Mouse (Mus musculus) embryonic fibroblast, embryonic 13.5 days (primary cell): ENCODE measurements at regions not wholly inside any gene's neighbourhood (a gene's known extent, or its start where the extent isn't known, plus 50 kb on each side); places are given as distances from the start of the nearest gene placed in this dataset.
A peak's percentile ranks its signal among the peaks of the same experiment; 100 is the strongest.

Experiments
- H3K27ac ChIP-seq: 2 replicates; pipeline ENCODE4 v1.5.1; 2012; ENCODE audit warnings: low read length, control low read depth, inconsistent platforms; ENCODE audit not compliant: insufficient read depth
- H3K4me1 ChIP-seq: 2 replicates; pipeline ENCODE4 v1.6.1; 2011; ENCODE audit warnings: low read length; ENCODE audit not compliant: control insufficient read depth, insufficient read depth
- H3K4me3 ChIP-seq: 2 replicates; pipeline ENCODE4 v1.5.1; 2011; ENCODE audit warnings: mild to moderate bottlenecking, control low read depth, low read length; ENCODE audit not compliant: insufficient read depth
- CTCF ChIP-seq: IDR thresholded peaks from 2 replicates; pipeline ENCODE4 v1.5.1; 2011; ENCODE audit warnings: mild to moderate bottlenecking, control low read depth, low read length, moderate library complexity, borderline replicate concordance; ENCODE audit not compliant: insufficient read depth
- POLR2A ChIP-seq: IDR thresholded peaks from 2 replicates; pipeline ENCODE4 v1.6.1; 2011; ENCODE audit warnings: low read depth, mild to moderate bottlenecking, control low read depth, low read length, moderate library complexity

- Histone ChIP-seq H3K27ac (no peak overlapping the region), H3K4me3 (no peak overlapping the region), H3K4me1 (peaks cover 8% of the 10 kb centered on the region)
- peak; percentile 69; the same call in 1 of the 2 replicates for TF ChIP-seq CTCF
- TF ChIP-seq POLR2A, result no peak
Observed at GRCm38 (mm10) chr9:84253022-84253991, 328.4 kb downstream of the Bckdhb start.

GRCm38 (mm10) chr9:84258488-84258887 is 333.5 kb downstream of the Bckdhb start:
- no peak overlapping the region for H3K4me3 ChIP-seq
- TF ChIP-seq POLR2A (no peak), CTCF (no peak)
- peaks cover 10% of the 10 kb centered on the region for H3K4me1 ChIP-seq
- no peak overlapping the region for H3K27ac ChIP-seq

GRCm38 (mm10) chr9:84259751-84260150 is 334.8 kb downstream of the Bckdhb start:
- H3K4me3 ChIP-seq, result no peak overlapping the region
- no peak for TF ChIP-seq POLR2A
- no peak for TF ChIP-seq CTCF
- H3K27ac ChIP-seq, result no peak overlapping the region
- H3K4me1 ChIP-seq, result peaks cover 5% of the 10 kb centered on the region

- TF ChIP-seq POLR2A (no peak), CTCF (no peak)
- Histone ChIP-seq H3K27ac (no peak overlapping the region), H3K4me1 (peaks cover 5% of the 10 kb centered on the region), H3K4me3 (no peak overlapping the region)
Observed at GRCm38 (mm10) chr9:84262151-84262550, 337.2 kb downstream of the Bckdhb start.

- Histone ChIP-seq H3K27ac (no peak overlapping the region), H3K4me1 (no peaks in the 10 kb centered on the region), H3K4me3 (no peak overlapping the region)
- TF ChIP-seq CTCF (no peak), POLR2A (no peak)
Observed at GRCm38 (mm10) chr9:84266974-84267373, 342.0 kb downstream of the Bckdhb start.

GRCm38 (mm10) chr9:84274608-84275007 is 349.7 kb downstream of the Bckdhb start:
- no peak for TF ChIP-seq POLR2A
- TF ChIP-seq CTCF, result no peak
- no peak overlapping the region for H3K27ac ChIP-seq
- H3K4me1 ChIP-seq, result no peaks in the 10 kb centered on the region
- H3K4me3 ChIP-seq, result no peak overlapping the region

GRCm38 (mm10) chr9:84278295-84278694 is 353.4 kb downstream of the Bckdhb start:
- Histone ChIP-seq H3K4me1 (peaks cover 6% of the 10 kb centered on the region), H3K27ac (no peak overlapping the region), H3K4me3 (no peak overlapping the region)
- TF ChIP-seq POLR2A (no peak), CTCF (no peak)

- H3K4me1 ChIP-seq, result peaks cover 6% of the 10 kb centered on the region
- no peak for TF ChIP-seq POLR2A
- no peak for TF ChIP-seq CTCF
- no peak overlapping the region for H3K27ac ChIP-seq
- no peak overlapping the region for H3K4me3 ChIP-seq
Observed at GRCm38 (mm10) chr9:84278731-84279130, 353.8 kb downstream of the Bckdhb start.

GRCm38 (mm10) chr9:84280898-84281297 is 356.0 kb downstream of the Bckdhb start:
- Histone ChIP-seq H3K4me3 (no peak overlapping the region), H3K4me1 (peaks cover 6% of the 10 kb centered on the region), H3K27ac (peak overlapping the region; percentile 94)
- TF ChIP-seq POLR2A (no peak), CTCF (no peak)

GRCm38 (mm10) chr9:84281610-84282009 is 356.7 kb downstream of the Bckdhb start:
- no peak for TF ChIP-seq POLR2A
- TF ChIP-seq CTCF, result no peak
- H3K27ac ChIP-seq, result peak overlapping the region; percentile 94
- no peak overlapping the region for H3K4me3 ChIP-seq
- H3K4me1 ChIP-seq, result peaks cover 9% of the 10 kb centered on the region
